Mouse (Mus musculus) G1E (cell line): ENCODE data around the gene Vmp1.

Experiments
- CTCF ChIP-seq: IDR thresholded peaks from 2 replicates; pipeline ENCODE4 v1.5.1; 2012; ENCODE audit warnings: low read depth, low read length, inconsistent platforms, mixed read lengths
- TAL1 ChIP-seq: conservative IDR thresholded peaks from 2 replicates; pipeline ENCODE4 v1.6.1; 2012; ENCODE audit warnings: low read depth, low read length, inconsistent platforms, mixed read lengths

DNA sequence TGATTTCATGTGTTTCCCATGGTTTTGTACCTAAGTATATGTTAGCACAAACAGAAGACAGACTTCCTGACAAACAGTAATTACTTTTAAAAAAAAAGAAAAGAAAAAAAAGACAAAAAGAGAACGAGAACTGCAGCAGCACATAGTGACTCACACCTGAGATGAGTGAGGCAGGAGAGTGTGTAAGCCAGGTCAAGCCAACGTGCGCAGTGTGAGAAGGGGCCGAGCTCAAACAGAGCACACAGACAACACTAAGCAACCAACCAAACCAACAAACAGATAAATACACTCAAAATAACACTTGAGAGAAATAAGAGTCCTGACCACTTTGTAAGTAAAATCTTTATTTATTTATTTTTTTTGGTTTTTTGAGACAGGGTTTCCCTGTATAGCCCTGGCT lies 93.6 kb downstream of the Vmp1 start:
- TF ChIP-seq CTCF = no peak
- no peak for TF ChIP-seq TAL1
